Mouse (Mus musculus) thymus, adult 2 months (tissue): Measurements from ENCODE around the gene Ush2a. TPM values are rescaled to one million over a fixed set of nuclear protein-coding genes. Genes with fewer than 3 reads are reported as not detected.

ENCODE experiments used
- DNase-seq: peaks from one replicate; pipeline ENCODE4 v3.0.0; 2021
- H3K27ac ChIP-seq: fragments of 200-500 bp; 2 replicates; pipeline ENCODE4 v1.5.1; 2012; ENCODE audit warnings: low read length, control low read depth; ENCODE audit not compliant: control insufficient read depth, insufficient read depth
- H3K27me3 ChIP-seq: fragments of 200-500 bp; 2 replicates; pipeline ENCODE4 v1.6.1; 2012; ENCODE audit warnings: mild to moderate bottlenecking, low read length, moderate library complexity, mixed read lengths; ENCODE audit not compliant: control insufficient read depth, insufficient read depth
- H3K36me3 ChIP-seq: fragments of 200-500 bp; 2 replicates; pipeline ENCODE4 v1.6.1; 2012; ENCODE audit warnings: mild to moderate bottlenecking, low read length, moderate library complexity; ENCODE audit not compliant: control insufficient read depth, insufficient read depth
- H3K4me1 ChIP-seq: fragments of 200-500 bp; replicated peaks from 2 replicates; pipeline ENCODE4 v1.6.1; 2012; ENCODE audit warnings: low read length; ENCODE audit not compliant: control insufficient read depth, insufficient read depth
- H3K4me3 ChIP-seq: fragments of 200-500 bp; 2 replicates; pipeline ENCODE4 v1.5.1; 2012; ENCODE audit warnings: mild to moderate bottlenecking, low read length, control low read depth, moderate library complexity; ENCODE audit not compliant: control insufficient read depth, insufficient read depth
- CTCF ChIP-seq: fragments of 200-500 bp; IDR thresholded peaks from 2 replicates; pipeline ENCODE4 v1.5.1; 2012; ENCODE audit warnings: mild to moderate bottlenecking, control low read depth, low read length, moderate library complexity, borderline replicate concordance; ENCODE audit not compliant: control insufficient read depth, poor library complexity, insufficient read depth; ENCODE audit errors: extremely low read depth
- POLR2A ChIP-seq: fragments of 200-500 bp; IDR thresholded peaks from 2 replicates; pipeline ENCODE4 v1.6.1; 2012; ENCODE audit warnings: mild to moderate bottlenecking, low read length, control low read depth, moderate library complexity; ENCODE audit not compliant: control insufficient read depth, poor library complexity, insufficient read depth; ENCODE audit errors: extremely low read depth
- WGBS: fragments of 180-500 bp; shearing (Covaris S2); methylation state at CpG from one replicate; pipeline ENCODE4 v1.1.7; 2018; 5-methylcytosine and 5-hydroxymethylcytosine counted together
- polyA plus RNA-seq: library from polyadenylated mRNA; depleted of rRNA; stranded (reverse); fragments of >200 nt; gene quantifications from 2 replicates; pipeline ENCODE4 v1.2.3, GENCODE M21; 2012

The Ush2a gene
- polyA plus RNA-seq, 1 experiment, result 0.05 TPM

DNA sequence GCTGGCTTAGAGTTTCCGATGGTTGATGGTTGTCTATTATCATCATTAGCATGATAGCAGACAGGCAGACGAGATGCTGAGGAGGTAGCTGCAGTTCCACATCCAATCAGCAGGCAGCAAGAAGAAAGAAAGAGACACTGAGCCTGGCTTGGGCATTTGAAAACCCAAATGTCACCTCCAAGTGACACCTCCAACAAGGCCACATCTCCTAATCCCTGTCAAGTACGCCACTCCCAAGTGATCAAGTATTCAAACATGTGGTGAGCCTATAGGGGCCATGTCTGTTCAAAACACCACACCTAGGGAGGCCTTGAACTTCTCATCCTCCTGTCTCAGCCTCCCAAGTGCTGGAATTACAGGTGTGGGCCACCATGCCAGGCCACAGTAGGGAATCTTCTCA, 501.9 kb downstream of the Ush2a start:
- 78% methylated on average over 3 of the region's 3 CpGs for WGBS
- Histone ChIP-seq H3K27ac (no peak overlapping the region), H3K36me3 (no peaks in the 10 kb centered on the region), H3K4me3 (no peak overlapping the region), H3K4me1 (no peaks in the 10 kb centered on the region), H3K27me3 (no peaks in the 10 kb centered on the region)
- TF ChIP-seq CTCF (no peak), POLR2A (no peak)
- no peak for DNase-seq

DNA sequence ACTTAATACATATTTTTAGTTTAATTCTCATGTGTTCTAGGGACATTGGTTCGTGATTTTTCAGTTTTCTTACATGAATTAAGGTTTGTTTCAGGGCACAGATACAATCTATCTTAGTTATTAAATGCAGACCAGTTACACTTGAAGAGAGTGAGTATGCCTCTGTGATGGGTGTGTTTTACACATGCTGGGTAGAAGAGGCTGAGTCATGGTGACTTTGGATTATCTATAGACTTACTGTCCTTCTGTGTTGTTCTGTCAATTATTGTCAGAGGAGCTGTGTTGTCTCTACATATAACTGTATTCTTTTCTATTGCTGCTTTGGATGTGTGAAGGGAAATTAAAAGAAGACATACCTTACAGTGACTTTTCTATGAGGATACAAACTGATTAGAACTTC, 509.0 kb downstream of the Ush2a start:
- no peak for TF ChIP-seq POLR2A
- no peak for TF ChIP-seq CTCF
- Histone ChIP-seq H3K27me3 (no peaks in the 10 kb centered on the region), H3K4me1 (no peaks in the 10 kb centered on the region), H3K36me3 (no peaks in the 10 kb centered on the region), H3K27ac (no peak overlapping the region), H3K4me3 (no peak overlapping the region)
- 72% methylated on average over 1 of the region's 1 CpGs for WGBS
- DNase-seq, result no peak

DNA sequence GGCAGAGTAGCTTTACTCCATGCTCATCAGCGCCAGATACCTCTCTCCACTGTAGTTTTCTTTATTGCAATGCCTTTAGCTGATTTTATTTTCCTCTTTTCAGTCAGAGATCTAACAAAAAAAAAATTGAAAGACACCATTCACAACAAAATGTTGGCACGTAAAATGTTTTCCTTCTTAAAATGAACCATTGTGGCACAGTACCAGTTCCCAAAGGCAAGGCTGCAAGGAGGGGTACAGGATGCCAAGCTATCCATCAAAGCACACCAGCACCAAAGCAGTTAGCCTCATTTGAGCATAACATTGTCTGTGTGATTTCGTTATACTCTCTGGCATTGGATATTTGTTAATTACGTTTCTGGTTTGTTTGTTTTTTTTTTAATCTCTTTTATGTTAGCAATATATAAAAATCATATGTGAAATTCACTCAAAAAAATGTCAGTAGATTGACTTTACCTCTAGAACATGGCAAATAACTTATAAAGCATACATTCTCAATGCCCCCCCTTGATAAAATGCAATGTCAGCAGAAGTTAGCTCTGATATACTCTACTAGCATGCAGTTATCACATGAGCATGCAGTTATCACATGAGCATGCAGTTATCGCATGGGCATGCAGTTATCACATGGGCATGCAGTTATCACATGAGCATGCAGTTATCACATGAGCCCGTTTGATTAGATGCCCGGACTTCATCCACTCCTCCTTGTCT, 510.9 kb downstream of the Ush2a start:
- Histone ChIP-seq H3K27ac (no peak overlapping the region), H3K4me3 (no peak overlapping the region), H3K4me1 (no peaks in the 10 kb centered on the region), H3K36me3 (no peaks in the 10 kb centered on the region), H3K27me3 (no peaks in the 10 kb centered on the region)
- DNase-seq, result no peak
- WGBS, result 89% methylated on average over 7 of the region's 7 CpGs
- no peak for TF ChIP-seq POLR2A
- no peak for TF ChIP-seq CTCF

DNA sequence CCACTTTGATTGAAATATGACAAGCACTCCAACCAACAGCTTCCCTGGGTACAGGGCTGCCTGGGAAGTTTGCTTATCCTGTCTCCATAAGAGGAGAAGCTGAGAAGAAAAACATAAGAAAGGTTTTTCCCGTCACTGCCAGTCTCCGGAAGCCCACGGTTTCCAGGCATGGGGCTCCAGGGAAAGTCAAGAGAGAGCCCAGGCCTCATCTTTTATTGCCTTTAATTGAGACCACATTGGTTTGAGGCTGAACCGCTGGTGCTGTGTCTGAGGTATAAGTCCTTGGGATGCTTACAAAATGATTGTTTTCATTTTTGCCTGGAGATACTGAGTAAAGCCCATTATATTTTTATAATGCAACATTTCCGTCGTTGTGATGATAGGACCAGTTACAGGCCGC, 511.8 kb downstream of the Ush2a start:
- Histone ChIP-seq H3K4me1 (no peaks in the 10 kb centered on the region), H3K27me3 (no peaks in the 10 kb centered on the region), H3K36me3 (no peaks in the 10 kb centered on the region), H3K27ac (no peak overlapping the region), H3K4me3 (no peak overlapping the region)
- TF ChIP-seq POLR2A, result no peak
- TF ChIP-seq CTCF, result no peak
- DNase-seq, result no peak
- WGBS, result 94% methylated on average over 7 of the region's 7 CpGs

DNA sequence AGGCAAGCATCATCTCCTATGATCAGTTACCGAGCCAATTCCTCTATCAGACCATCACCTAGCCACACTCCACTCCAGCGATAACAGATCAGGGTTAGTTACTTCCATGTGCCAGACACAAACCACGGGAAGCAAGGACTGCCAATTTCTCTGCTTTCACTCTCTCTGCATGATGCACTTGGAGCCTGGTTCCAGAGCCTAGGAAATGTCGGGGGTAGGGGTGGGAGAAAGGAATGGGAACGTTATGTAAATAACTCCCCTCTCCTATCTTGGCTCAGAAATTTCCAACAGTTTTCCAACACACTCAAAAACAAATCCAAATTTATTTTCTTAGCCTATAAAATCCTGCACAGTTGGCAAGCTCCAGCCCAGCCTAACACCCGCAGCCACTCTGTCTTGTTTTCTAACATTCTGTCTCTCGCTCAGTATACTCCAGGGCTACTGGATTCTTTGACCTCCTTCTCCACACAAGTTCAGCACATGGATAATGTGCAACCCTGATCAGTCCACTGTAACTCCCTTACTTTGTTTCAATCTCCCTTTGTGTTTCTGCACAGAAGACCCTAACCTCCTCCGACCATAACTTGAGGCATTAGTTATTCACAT, 515.8 kb downstream of the Ush2a start:
- Histone ChIP-seq H3K4me1 (no peaks in the 10 kb centered on the region), H3K27ac (no peak overlapping the region), H3K36me3 (no peaks in the 10 kb centered on the region), H3K4me3 (no peak overlapping the region), H3K27me3 (no peaks in the 10 kb centered on the region)
- TF ChIP-seq POLR2A, result no peak
- no peak for TF ChIP-seq CTCF
- 85% methylated on average over 8 of the region's 8 CpGs for WGBS
- DNase-seq, result no peak

DNA sequence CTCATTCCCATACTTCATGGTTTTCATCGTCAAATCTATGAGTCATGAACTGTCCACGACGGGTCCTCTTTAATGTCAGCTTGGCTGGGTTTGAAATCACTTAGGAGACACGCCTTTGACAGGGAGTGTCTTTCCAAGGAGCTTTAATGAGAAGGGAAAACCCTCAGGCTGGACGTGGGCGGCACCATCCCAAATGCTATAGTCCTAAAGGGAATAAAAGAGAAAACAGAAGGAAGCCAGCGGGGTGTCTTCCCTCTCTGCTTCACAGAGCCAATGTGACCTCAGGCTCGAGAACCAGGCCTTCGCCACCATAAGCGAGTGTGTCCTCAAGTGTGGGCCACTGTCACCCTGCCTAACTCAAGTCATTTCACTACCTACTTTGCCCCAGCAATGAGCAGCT, 523.2 kb downstream of the Ush2a start:
- no peak overlapping the region for H3K4me3 ChIP-seq
- H3K27ac ChIP-seq, result no peak overlapping the region
- H3K36me3 ChIP-seq, result no peaks in the 10 kb centered on the region
- 89% methylated on average over 10 of the region's 10 CpGs for WGBS
- H3K27me3 ChIP-seq, result no peaks in the 10 kb centered on the region
- no peak for TF ChIP-seq CTCF
- no peak for TF ChIP-seq POLR2A
- no peaks in the 10 kb centered on the region for H3K4me1 ChIP-seq
- DNase-seq, result no peak
